ENCODE assay signal across 8 mouse cellular contexts in the genomic region with DNA sequence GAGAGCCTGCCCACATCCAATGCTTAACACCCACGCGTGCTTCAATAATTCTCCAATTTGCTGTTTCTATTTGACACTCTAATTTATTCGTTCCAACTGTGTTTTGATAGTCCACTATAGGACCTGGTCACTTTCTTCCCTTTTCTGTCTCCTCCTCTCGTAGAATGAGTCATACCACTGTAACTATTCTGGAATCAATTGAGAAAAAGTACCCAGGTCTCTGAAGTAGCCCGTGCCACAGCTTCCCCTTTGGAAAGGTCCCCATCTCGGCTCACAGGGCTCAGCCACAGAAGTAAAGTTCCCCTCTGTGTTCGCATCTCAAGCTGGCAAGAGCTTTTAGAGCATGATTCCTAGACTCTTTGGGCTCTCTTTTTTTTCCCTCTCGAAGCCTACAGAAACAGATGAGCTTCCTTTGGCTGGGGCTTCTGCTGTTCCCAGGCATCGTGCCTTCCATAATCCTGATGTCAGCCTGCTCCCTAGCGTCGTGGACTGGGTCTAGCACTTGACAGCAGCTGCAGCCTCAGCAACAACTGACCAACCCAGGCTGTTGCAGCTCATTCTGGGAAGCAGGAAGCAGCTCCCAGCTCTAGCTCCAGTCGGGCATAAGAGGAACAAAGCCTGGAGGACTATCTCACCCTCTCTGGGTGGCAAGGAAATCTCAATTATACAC. TPM values are rescaled to one million over a fixed set of nuclear protein-coding genes. Genes with fewer than 3 reads are reported as not detected.
DNase-seq lines count a peak whose midpoint lies in the region; ATAC-seq and TF ChIP-seq lines count a peak whose summit lies in the region.

No protein-coding gene starts in this region.

- WGBS in hindbrain, embryonic 10.5 days: 44% methylated on average over 12 of the region's 12 CpGs

- no peaks in the 10 kb centered on the region for H3K36me3 ChIP-seq in ES-Bruce4 (ENCODE audit: control insufficient read depth, insufficient read depth, low read length, poor library complexity, severe bottlenecking)
- no peaks in the 10 kb centered on the region for H3K36me3 ChIP-seq in hindbrain, embryonic 10.5 days

- TF ChIP-seq POLR2A in ES-Bruce4 (IDR thresholded peaks at IDR 0.05; ENCODE audit: insufficient read depth, low read length): no peak

- no peaks in the 10 kb centered on the region for H3K27me3 ChIP-seq in ES-Bruce4 (ENCODE audit: control insufficient read depth, insufficient read depth, low read length, poor library complexity, severe bottlenecking)
- no peaks in the 10 kb centered on the region for H3K27me3 ChIP-seq in hindbrain, embryonic 10.5 days (ENCODE audit: insufficient read depth, poor library complexity, severe bottlenecking)

- DNase-seq in cerebellum, adult 9-10 months: peak; percentile 20
- peak; percentile 78 for DNase-seq in hindbrain, embryonic 10.5 days (ENCODE audit: low spot score)
- DNase-seq in layer of hippocampus, postnatal 14 days (ENCODE audit: low spot score in 2 of 2): peak; percentile 66 to 82
- peak; percentile 57 for DNase-seq in lung, postnatal 36 days
- DNase-seq in right cerebral cortex, postnatal 36 days (ENCODE audit: low spot score in 2 of 2): peak; percentile 38 to 41
- DNase-seq in spleen, adult 12 weeks (ENCODE audit: low spot score): no peak

- no peak for TF ChIP-seq EP300 in ES-Bruce4 (IDR thresholded peaks at IDR 0.05; ENCODE audit: insufficient read depth, low read depth, low read length)

- H3K4me3 ChIP-seq in ES-Bruce4 (ENCODE audit: low read depth, low read length): no peak overlapping the region
- no peak overlapping the region for H3K4me3 ChIP-seq in hindbrain, embryonic 10.5 days

- no peaks in the 10 kb centered on the region for H3K4me1 ChIP-seq in ES-Bruce4 (ENCODE audit: control insufficient read depth, insufficient read depth, low read length)
- H3K4me1 ChIP-seq in hindbrain, embryonic 10.5 days (replicated peaks): peaks cover 52% of the 10 kb centered on the region

- peak; percentile 100 for ATAC-seq in frontal cortex, adult (ENCODE audit: low TSS enrichment)

- H3K27ac ChIP-seq in ES-Bruce4 (ENCODE audit: insufficient read depth, low read length): no peak overlapping the region
- peak overlapping the region; percentile 17; the same call in 1 of the 2 replicates for H3K27ac ChIP-seq in hindbrain, embryonic 10.5 days

- H3K9me3 ChIP-seq in ES-Bruce4 (replicated peaks; ENCODE audit: control insufficient read depth, insufficient read depth, low read length, poor library complexity, severe bottlenecking): no peaks in the 10 kb centered on the region
- no peaks in the 10 kb centered on the region for H3K9me3 ChIP-seq in hindbrain, embryonic 10.5 days

- H3K9ac ChIP-seq in ES-Bruce4 (ENCODE audit: low read depth, poor library complexity, severe bottlenecking): no peak overlapping the region

- peak; percentile 15 for TF ChIP-seq CTCF in ES-Bruce4 (IDR thresholded peaks at IDR 0.05; ENCODE audit: low read depth, low read length)

RNA-seq across cellular contexts. Expression of a gene that starts 47.3 kb away (rescaled TPM):
- not detected in 2 replicates for polyA plus RNA-seq in ES-Bruce4 (2011; ENCODE audit: insufficient read depth, insufficient read length, low read depth, missing spikeins)
- polyA plus RNA-seq in hindbrain, embryonic 10.5 days (2016; fragmentation: Nextera tagmentation; extraction: Ambion mirVana): 0.90 and 0.99 TPM in 2 replicates
- under 1 TPM; 0.16 to 0.26 TPM for total RNA-seq in layer of hippocampus, postnatal 14 days (2021)
